Mouse (Mus musculus) spleen, postnatal 0 days (tissue): Measurements from ENCODE around the gene Il18bp. TPM values are rescaled to one million over a fixed set of nuclear protein-coding genes. Genes with fewer than 3 reads are reported as not detected.

ENCODE experiments used
- polyA plus RNA-seq: library from polyadenylated mRNA; unstranded; fragments of >200 nt; fragmentation: Nextera tagmentation; extraction: Ambion mirVana; gene quantifications from 2 replicates; pipeline ENCODE4 v1.2.1, GENCODE M21; 2015

Il18bp gene
- polyA plus RNA-seq: 5.1 and 7.3 TPM in 2 replicates

GRCm38 (mm10) chr7:102018590-102018989 is at the start of gene Il18bp:
TSS of gene Il18bp (minus strand) at chr7:102018690.

DNA sequence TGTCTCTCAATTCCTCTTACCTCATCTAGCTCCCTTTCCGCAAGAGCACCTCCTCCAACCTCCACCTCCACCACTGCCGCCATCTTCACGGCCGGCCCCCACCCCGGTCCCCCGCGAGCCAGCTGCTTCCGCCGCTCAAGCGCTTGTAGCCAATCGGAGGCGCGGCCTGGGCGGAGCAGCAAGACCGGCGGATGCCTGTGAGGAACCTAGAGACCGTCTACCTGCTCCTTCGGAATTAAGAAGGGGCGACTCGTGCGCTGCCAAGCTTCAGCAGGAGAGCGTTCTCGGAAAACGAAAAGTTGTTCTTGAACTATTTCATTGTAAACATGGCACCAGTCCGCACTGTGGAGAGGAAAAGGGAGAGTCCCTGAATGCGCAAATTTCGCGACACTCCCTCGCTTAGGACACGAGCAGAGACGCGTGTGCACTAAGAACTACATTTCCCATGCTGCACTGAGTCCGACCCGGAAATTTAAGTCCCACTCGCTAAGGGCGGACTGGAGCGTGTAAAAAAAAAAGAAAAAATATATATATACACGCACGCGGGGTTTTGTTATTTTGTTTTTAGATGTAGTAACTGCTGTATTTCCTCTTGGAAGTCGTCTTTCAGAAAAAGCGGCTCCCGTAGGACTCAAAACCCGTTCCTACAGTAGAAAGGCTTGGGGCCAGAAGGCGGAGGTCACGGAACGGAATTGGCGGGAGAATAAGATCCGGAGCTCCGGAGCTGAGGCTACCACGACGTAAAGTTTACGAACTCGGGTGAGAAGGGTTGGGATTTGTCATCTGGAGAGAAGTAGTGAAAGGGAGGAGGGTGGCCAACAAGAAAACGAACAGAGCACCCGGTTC is 46.8 kb upstream of the Il18bp start, which contains the start of the genes Rnf121, Xndc1 and Xntrpc:
Gene Rnf121, minus strand, starts transcription at position 424 of the 846 bp plus-strand sequence.
Gene Xndc1, plus strand, starts transcription at position 466 of the 846 bp plus-strand sequence.
Gene Xntrpc, plus strand, starts transcription at position 668 of the 846 bp plus-strand sequence.

Other genes starting within 250 kb of the Il18bp start
- gene Phox2a, start 200.4 kb downstream of the Il18bp start, polyA plus RNA-seq: not detected in 2 replicates
- 7.5 and 8.9 TPM in 2 replicates for gene Inppl1, start 180.5 kb downstream of the Il18bp start, polyA plus RNA-seq
- 0.75 and 1.7 TPM in 2 replicates for gene Folr2, start 161.5 kb downstream of the Il18bp start, polyA plus RNA-seq
- 65.1 and 69.4 TPM in 2 replicates for gene Anapc15, start 155.0 kb downstream of the Il18bp start, polyA plus RNA-seq
- 2.0 and 3.4 TPM in 2 replicates for gene Folr1, start 147.9 kb downstream of the Il18bp start, polyA plus RNA-seq
- 76.7 and 84.5 TPM in 2 replicates for gene Lamtor1, start 112.8 kb downstream of the Il18bp start, polyA plus RNA-seq
- 0.18 and 0.32 TPM in 2 replicates for gene Tomt, start 112.3 kb downstream of the Il18bp start, polyA plus RNA-seq
- 1.9 and 2.0 TPM in 2 replicates for gene Lrrc51, start 84.8 kb downstream of the Il18bp start, polyA plus RNA-seq
- 33.6 and 35.4 TPM in 2 replicates for gene Numa1, start 84.6 kb downstream of the Il18bp start, polyA plus RNA-seq
- 9.2 and 10.3 TPM in 2 replicates for gene Rnf121, start 46.8 kb upstream of the Il18bp start, polyA plus RNA-seq
- gene Xndc1, start 46.8 kb upstream of the Il18bp start, polyA plus RNA-seq: 17.1 and 17.2 TPM in 2 replicates
- gene Xntrpc, start 47.0 kb upstream of the Il18bp start, polyA plus RNA-seq: 0.43 and 0.53 TPM in 2 replicates
- gene Trpc2, start 64.4 kb upstream of the Il18bp start, polyA plus RNA-seq: not detected in 2 replicates
- gene Art1, start 83.1 kb upstream of the Il18bp start, polyA plus RNA-seq: 0.14 and 0.30 TPM in 2 replicates
- gene Art5, start 90.8 kb upstream of the Il18bp start, polyA plus RNA-seq: 0.25 and 0.42 TPM in 2 replicates
- not detected in 2 replicates for gene Chrna10, start 98.1 kb upstream of the Il18bp start, polyA plus RNA-seq
- gene Nup98, start 191.5 kb upstream of the Il18bp start, polyA plus RNA-seq: 16.1 and 17.3 TPM in 2 replicates
- gene Pgap2, start 191.5 kb upstream of the Il18bp start, polyA plus RNA-seq: 32.8 and 45.2 TPM in 2 replicates
- 103 and 124 TPM in 2 replicates for gene Rhog, start 237.4 kb upstream of the Il18bp start, polyA plus RNA-seq
- gene Stim1, start 249.1 kb upstream of the Il18bp start, polyA plus RNA-seq: 22.4 and 24.9 TPM in 2 replicates